Mouse (Mus musculus) kidney, postnatal 0 days (tissue): ENCODE measurements around the gene Pdzd3. TPM values are rescaled to one million over a fixed set of nuclear protein-coding genes. Genes with fewer than 3 reads are reported as not detected.

ENCODE experiments used
- ATAC-seq: fragments of 200-750 bp; cut with Nextera tagmentation; replicated peaks from 2 replicates; pipeline ENCODE4 v1.8.0; 2017; ENCODE audit warnings: low read depth, moderate number of reproducible peaks, moderate TSS enrichment, moderate library complexity; ENCODE audit not compliant: low FRiP score
- DNase-seq: peaks from one replicate; pipeline ENCODE4 v3.0.0-alpha.2; 2016; ENCODE audit warnings: low spot score
- H3K27ac ChIP-seq: fragments of 300-500 bp; sonication (generic); 2 replicates; pipeline ENCODE4 v1.5.1; 2014; ENCODE audit warnings: mild to moderate bottlenecking
- H3K27me3 ChIP-seq: fragments of 300-500 bp; sonication (generic); 2 replicates; pipeline ENCODE4 v1.6.1; 2014; ENCODE audit warnings: low read length, mixed read lengths; ENCODE audit not compliant: insufficient read depth
- H3K36me3 ChIP-seq: fragments of 300-500 bp; sonication (generic); 2 replicates; pipeline ENCODE4 v1.6.1; 2014; ENCODE audit warnings: low read length, mixed read lengths; ENCODE audit not compliant: insufficient read depth
- H3K4me1 ChIP-seq: fragments of 300-500 bp; sonication (generic); replicated peaks from 2 replicates; pipeline ENCODE4 v1.6.1; 2014; ENCODE audit warnings: antibody characterized with exemption, low read length, mixed read lengths; ENCODE audit not compliant: insufficient read depth
- H3K4me2 ChIP-seq: fragments of 300-500 bp; sonication (generic); 2 replicates; pipeline ENCODE4 v1.6.1; 2014; ENCODE audit warnings: mild to moderate bottlenecking, low read length, moderate library complexity, mixed read lengths
- H3K4me3 ChIP-seq: fragments of 300-500 bp; sonication (generic); replicated peaks from 2 replicates; pipeline ENCODE4 v1.5.1; 2014; ENCODE audit warnings: low read depth, low read length
- H3K9ac ChIP-seq: fragments of 300-500 bp; sonication (generic); 2 replicates; pipeline ENCODE4 v1.6.1; 2014; ENCODE audit warnings: low read depth, low read length
- H3K9me3 ChIP-seq: fragments of 300-500 bp; sonication (generic); replicated peaks from 2 replicates; pipeline ENCODE4 v1.6.1; 2016; ENCODE audit warnings: low read length, inconsistent platforms, mixed read lengths
- CTCF ChIP-seq: IDR thresholded peaks from 2 replicates; pipeline ENCODE4 v1.5.1; 2016; ENCODE audit warnings: antibody characterized with exemption, low read depth, mild to moderate bottlenecking, moderate library complexity
- WGBS: fragments of 180-500 bp; shearing (Covaris S2); extraction: QIAGEN DNeasy Blood & Tissue Kit; methylation state at CpG from one replicate; pipeline ENCODE4 v1.1.7; 2014; 5-methylcytosine and 5-hydroxymethylcytosine counted together
- polyA plus RNA-seq: library from polyadenylated mRNA; unstranded; fragments of >200 nt; fragmentation: Nextera tagmentation; extraction: Ambion mirVana; gene quantifications from 2 replicates; pipeline ENCODE4 v1.2.1, GENCODE M21; 2015

Pdzd3 gene
- polyA plus RNA-seq, 1 experiment from 2014 or later, result 16.0 TPM

DNA sequence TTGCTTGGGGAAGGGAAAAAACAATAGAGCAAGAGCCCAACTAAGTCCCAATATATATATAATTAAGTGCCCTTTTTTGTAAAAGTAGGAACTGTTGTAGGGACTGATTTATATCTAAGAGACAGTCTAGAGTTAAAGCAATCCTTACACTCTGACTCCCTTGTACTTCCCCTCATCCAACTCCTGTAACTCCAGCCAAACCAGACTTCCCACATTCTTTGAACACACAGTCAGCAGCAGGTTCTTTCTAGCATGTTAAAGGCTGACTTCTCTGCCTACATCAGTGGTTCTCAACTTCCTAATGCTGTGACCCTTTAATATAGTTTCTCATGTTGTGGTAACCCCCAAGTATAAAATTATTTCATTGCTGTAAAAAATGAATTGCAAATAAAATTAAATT is 51.7 kb downstream of the Pdzd3 start:
- ATAC-seq, result no peak
- H3K9ac ChIP-seq, result no peak overlapping the region
- TF ChIP-seq CTCF, result no peak
- H3K9me3 ChIP-seq, result no peaks in the 10 kb centered on the region
- no peak overlapping the region for H3K4me3 ChIP-seq
- no peak overlapping the region for H3K4me2 ChIP-seq
- peak overlapping the region; percentile 22; the same call in 1 of the 2 replicates for H3K27ac ChIP-seq
- H3K36me3 ChIP-seq, result 0 out of 2 replicates have a peak, but pooled peaks cover 16% of the 10 kb centered on the region
- no peaks in the 10 kb centered on the region for H3K4me1 ChIP-seq
- H3K27me3 ChIP-seq, result no peaks in the 10 kb centered on the region
- peak; percentile 11 for DNase-seq

DNA sequence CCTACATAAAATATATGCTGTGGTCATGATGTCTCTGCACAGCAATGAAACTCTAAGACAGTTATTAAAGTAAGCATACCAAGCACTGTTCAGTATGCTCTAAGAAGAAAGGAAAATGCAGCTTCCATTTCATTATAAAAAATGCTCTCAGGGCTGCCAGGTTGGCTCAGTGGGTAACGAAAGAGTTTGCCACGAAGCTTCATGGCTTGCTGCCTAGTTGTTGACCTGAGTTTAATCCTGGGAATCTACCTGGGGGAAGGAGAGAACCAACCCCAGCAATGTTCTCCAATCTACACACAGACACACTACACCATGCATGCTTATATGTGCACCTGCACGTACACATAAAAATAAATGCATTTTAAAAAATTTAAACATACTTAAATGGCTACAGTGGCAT is 52.1 kb downstream of the Pdzd3 start:
- 0 out of 2 replicates have a peak, but pooled peaks cover 16% of the 10 kb centered on the region for H3K36me3 ChIP-seq
- ATAC-seq, result no peak
- no peak overlapping the region for H3K4me2 ChIP-seq
- no peak overlapping the region for H3K4me3 ChIP-seq
- WGBS, result 74% methylated on average over 3 of the region's 3 CpGs
- no peaks in the 10 kb centered on the region for H3K9me3 ChIP-seq
- H3K27ac ChIP-seq, result peak overlapping the region; percentile 22; the same call in 1 of the 2 replicates
- no peak for DNase-seq
- H3K4me1 ChIP-seq, result no peaks in the 10 kb centered on the region; the same call in 1 of the 2 replicates
- H3K9ac ChIP-seq, result no peak overlapping the region
- no peaks in the 10 kb centered on the region for H3K27me3 ChIP-seq
- TF ChIP-seq CTCF, result no peak

Other genes with a start within 250 kb of the Pdzd3 start
- 9.9 and 13.6 TPM in 2 replicates for gene Thy1, start 208.1 kb downstream of the Pdzd3 start, polyA plus RNA-seq
- gene Usp2, start 184.4 kb downstream of the Pdzd3 start, polyA plus RNA-seq, result 62.9 and 72.1 TPM in 2 replicates
- gene Mfrp, start 149.7 kb downstream of the Pdzd3 start, polyA plus RNA-seq, result 0.11 and 0.16 TPM in 2 replicates
- 9.7 and 12.3 TPM in 2 replicates for gene C1qtnf5, start 144.2 kb downstream of the Pdzd3 start, polyA plus RNA-seq
- not detected in 2 replicates for gene Gm49380, start 138.0 kb downstream of the Pdzd3 start, polyA plus RNA-seq
- 46.6 and 49.7 TPM in 2 replicates for gene Rnf26, start 138.0 kb downstream of the Pdzd3 start, polyA plus RNA-seq
- 46.3 and 46.6 TPM in 2 replicates for gene Mcam, start 117.0 kb downstream of the Pdzd3 start, polyA plus RNA-seq
- gene Cbl, start 17.4 kb downstream of the Pdzd3 start, polyA plus RNA-seq, result 9.9 and 10.4 TPM in 2 replicates
- gene Ccdc153, start 10.8 kb downstream of the Pdzd3 start, polyA plus RNA-seq, result not detected in 2 replicates
- 6.8 and 7.2 TPM in 2 replicates for gene Nlrx1, start 17.1 kb upstream of the Pdzd3 start, polyA plus RNA-seq
- 1.0 and 1.6 TPM in 2 replicates for gene Abcg4, start 37.1 kb upstream of the Pdzd3 start, polyA plus RNA-seq
- gene Hinfp, start 54.2 kb upstream of the Pdzd3 start, polyA plus RNA-seq, result 14.9 and 18.5 TPM in 2 replicates
- gene C2cd2l, start 68.8 kb upstream of the Pdzd3 start, polyA plus RNA-seq, result 11.6 and 13.0 TPM in 2 replicates
- 32.2 and 33.6 TPM in 2 replicates for gene Dpagt1, start 74.5 kb upstream of the Pdzd3 start, polyA plus RNA-seq
- gene H2afx, start 83.2 kb upstream of the Pdzd3 start, polyA plus RNA-seq, result 186 and 205 TPM in 2 replicates
- gene Hmbs, start 92.8 kb upstream of the Pdzd3 start, polyA plus RNA-seq, result 88.2 and 95.8 TPM in 2 replicates
- gene Vps11, start 110.2 kb upstream of the Pdzd3 start, polyA plus RNA-seq, result 30.3 and 31.1 TPM in 2 replicates
- gene Hyou1, start 128.0 kb upstream of the Pdzd3 start, polyA plus RNA-seq, result 22.1 and 25.8 TPM in 2 replicates
- 88.7 and 101 TPM in 2 replicates for gene Slc37a4, start 145.4 kb upstream of the Pdzd3 start, polyA plus RNA-seq
- 2,620 and 2,934 TPM in 2 replicates for gene Rps25, start 155.7 kb upstream of the Pdzd3 start, polyA plus RNA-seq
- 130 and 135 TPM in 2 replicates for gene Trappc4, start 156.1 kb upstream of the Pdzd3 start, polyA plus RNA-seq
- gene Ccdc84, start 167.1 kb upstream of the Pdzd3 start, polyA plus RNA-seq, result 25.5 and 29.2 TPM in 2 replicates
- gene Foxr1, start 189.7 kb upstream of the Pdzd3 start, polyA plus RNA-seq, result not detected in 2 replicates
- gene Upk2, start 203.5 kb upstream of the Pdzd3 start, polyA plus RNA-seq, result 19.9 and 27.8 TPM in 2 replicates
- gene Bcl9l, start 231.4 kb upstream of the Pdzd3 start, polyA plus RNA-seq, result 8.7 and 9.1 TPM in 2 replicates